Mouse (Mus musculus) activated CD4-positive, CD25-positive, alpha-beta regulatory T cell, adult 4 months (primary cell): Measurements from ENCODE around the gene Gm49630. TPM values are rescaled to one million over a fixed set of nuclear protein-coding genes. Genes with fewer than 3 reads are reported as not detected.
A peak's percentile ranks its signal among the peaks of the same experiment; 100 is the strongest.
"Not testable (repeated sequence)": the region's sequence is repeated elsewhere in the genome, so short reads cannot be mapped to it uniquely, and the experiment has no call there.

Experiments used
- ATAC-seq: one replicate; pipeline ENCODE4 v1.8.0; 2017
- polyA plus RNA-seq, 2 experiments: library from polyadenylated mRNA; unstranded; fragments of 100-300 nt; shearing (Covaris generic); gene quantifications; one replicate each; pipeline ENCODE4 v1.2.1; 2017

Gm49630 gene
- not detected for polyA plus RNA-seq

DNA sequence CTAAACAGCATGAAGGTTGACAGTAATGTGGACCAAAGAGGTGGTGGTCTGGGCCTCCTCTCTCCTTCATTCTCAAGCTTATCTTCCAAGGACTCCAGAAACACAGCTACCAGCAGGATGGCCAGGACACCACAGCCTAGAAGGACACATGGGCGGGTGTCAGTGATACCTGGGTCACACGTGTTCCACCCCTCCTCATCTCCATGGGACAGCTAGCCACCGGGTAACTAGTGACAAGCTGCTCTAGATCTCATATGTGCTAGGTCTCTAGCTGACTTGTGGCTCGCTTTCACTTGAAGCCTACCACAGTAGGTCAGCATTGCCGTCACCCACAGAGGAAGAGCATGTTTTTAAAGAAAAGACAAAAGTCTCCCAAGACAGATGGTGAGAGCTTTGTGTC is at the start of gene Gm49630:
TSS of gene Gm49630 (minus strand) at position 101 of the 400 bp plus-strand sequence.
- not testable (repeated sequence) for ATAC-seq

DNA sequence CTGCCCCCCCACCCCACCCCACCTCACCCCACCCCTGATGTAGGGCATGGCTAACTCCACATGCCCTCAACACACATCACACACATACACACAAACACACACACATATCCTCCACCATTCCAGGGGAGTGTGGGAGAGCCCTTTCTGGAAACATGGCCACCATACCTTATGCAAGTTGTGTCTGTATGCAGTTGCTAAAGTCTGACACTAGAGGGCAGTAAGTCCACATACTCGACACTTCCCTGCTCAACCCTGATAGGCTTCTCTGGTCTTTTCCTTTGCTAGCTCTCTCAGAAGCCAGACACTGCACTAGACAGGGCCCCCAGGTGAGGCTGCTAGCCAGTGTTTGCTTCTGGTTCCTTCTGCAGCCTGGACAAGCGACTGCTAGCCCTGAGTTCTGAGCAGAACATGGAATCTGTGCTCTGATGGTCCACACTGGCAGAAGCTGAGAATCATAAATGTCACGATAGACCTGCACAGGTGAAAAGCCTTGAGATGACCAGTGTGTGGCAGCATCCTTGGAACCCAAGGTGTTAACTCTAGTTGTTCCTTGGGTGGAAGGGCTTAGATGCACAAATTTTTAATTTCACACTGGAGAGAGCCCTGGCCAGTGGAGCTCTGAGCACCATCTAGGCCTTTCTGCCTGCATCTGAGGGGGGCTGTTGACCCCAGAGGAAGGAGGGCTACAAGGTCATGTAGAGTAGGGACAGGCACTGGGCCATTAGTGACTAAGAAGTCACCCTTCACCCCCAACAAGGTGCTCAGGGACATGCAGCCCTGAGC is 48.6 kb upstream of the Gm49630 start:
- ATAC-seq = not testable (repeated sequence)

DNA sequence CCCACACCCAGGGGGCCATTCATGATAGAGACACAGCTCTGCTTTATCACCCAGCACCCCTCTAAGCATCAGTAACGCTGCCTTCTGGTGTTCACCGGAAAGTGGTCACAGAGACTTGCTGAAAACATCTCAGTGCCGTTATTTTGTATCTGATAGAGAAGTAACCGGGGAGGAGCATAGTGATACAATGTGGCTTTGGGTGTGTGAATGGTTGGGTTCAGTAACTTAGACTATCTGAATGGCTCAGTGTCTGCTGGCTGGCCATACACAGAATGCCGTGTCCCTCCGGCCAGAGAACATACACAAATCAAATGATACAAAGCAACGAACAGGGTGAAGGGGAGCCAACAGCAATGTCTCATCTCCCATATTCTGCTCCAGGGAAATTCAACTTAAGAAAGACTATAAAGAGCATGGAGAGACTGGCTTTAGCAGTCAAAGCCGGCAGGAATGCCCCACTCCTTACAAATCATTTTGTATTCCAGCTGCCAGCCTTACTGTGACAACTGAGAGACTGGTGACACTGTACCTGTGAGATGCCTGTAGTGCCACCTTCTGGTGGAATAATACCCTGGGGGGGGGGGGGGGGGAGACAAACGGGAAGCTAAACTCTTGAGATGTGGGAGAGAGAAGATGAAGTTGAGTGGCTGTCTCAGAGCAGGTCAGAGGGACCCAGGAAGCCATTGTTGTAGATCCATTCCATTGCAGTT is 43.0 kb upstream of the Gm49630 start:
- ATAC-seq = not testable (repeated sequence)

DNA sequence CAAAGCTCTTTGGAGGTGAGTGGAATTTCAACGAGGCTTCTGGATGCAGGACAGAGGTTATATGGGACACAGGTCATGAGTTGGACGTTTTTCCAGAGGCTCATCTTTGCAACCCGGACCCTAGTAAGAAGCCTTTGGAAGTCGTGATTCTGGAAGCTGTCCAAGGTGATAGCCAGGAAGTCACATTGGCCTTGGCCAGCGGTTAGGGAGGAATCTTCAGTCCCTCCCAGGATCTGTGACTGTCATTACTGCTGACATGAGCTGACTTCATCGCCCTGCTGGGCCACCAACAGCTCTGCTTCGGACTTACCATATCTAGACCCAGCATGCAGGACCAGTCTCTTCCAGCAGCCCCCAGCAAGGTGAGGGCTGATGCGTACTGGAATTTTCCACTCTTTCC is 41.6 kb upstream of the Gm49630 start:
- not testable (repeated sequence) for ATAC-seq

DNA sequence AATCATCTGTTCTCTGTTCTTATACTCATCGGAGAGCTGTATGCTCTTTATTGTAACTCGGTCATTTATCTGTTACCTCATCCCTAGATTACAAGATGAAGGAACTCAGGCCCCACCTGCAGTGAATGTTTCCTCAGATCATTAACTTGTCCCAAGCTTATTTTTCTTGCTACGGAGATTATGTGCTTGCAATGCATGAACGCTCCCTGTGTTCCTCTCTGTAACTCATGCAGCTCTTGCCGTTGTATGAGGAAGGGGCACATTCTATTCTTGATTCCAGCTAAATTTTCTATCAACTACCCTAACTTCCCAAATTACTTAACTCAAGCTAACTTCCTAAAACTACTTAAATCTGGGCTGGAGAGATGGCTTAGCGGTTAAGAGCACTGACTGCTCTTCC is 28.0 kb upstream of the Gm49630 start:
- ATAC-seq = not testable (repeated sequence)

DNA sequence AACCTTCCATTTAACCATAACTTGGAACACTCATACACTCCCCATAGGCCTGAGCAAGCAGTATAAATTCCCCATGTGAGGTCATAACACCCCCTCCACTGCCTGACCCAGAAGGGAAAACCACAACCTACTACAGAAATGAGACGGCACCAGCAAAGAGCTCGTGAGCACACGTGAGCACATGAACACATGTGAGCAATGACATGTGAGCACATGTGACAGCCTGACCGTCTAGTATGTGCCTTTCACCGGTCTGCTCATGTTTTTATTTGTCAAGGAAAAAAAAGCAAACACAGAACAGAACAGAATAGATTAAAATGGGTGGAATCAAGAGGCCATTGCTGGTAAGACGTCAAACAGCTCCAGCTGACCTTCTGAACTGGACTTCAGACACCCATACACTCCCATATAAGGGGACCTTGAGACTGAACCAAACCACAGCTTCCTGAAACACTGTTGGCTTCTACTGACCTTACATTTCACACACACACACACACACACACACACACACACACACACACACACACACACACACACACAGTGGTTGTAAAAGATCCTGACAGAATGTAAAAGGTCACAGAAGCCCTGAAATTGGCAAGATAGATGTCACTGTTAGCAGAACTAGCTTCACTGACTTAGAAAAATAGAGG is 26.5 kb upstream of the Gm49630 start:
- ATAC-seq = peak; percentile 90

DNA sequence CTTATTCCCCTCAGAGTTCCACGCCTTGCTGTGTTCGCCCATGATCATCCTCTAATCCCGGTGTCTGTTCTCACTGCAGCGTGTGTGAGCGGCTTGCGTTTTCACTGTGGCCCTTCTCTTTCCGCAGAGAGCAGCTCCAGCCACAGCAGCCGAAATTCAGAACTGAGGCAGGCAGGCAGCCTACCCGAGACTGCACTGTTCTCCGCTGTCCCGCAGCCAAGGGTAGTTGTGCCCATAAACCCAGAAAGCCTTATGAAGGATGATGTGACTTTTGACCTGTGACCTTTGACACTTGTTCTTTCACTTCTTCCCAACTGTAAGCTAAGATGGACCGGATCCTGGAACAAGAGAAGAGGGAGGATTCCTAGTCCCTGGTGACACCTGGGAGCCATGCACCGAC is 25.3 kb upstream of the Gm49630 start:
- not testable (repeated sequence) for ATAC-seq

DNA sequence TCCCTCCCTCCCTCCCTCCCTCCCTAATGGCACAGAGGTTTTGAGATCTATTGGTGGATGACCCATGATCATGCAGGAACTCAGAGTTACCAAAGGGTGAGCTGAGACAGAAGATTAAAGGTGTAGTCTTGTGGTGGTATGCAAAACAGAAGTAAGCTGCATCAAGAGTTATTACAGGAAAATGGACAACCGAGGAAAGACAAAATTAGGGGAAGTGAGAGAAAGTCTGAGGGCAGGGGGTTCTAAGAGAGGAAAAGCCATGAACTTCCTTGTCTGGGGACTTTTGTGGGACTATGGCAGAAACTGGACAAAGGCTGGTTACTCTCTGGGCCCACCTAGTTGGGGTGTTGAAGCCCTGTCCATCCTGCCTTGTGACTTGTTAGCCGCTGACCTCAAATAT is 24.5 kb upstream of the Gm49630 start:
- not testable (repeated sequence) for ATAC-seq

DNA sequence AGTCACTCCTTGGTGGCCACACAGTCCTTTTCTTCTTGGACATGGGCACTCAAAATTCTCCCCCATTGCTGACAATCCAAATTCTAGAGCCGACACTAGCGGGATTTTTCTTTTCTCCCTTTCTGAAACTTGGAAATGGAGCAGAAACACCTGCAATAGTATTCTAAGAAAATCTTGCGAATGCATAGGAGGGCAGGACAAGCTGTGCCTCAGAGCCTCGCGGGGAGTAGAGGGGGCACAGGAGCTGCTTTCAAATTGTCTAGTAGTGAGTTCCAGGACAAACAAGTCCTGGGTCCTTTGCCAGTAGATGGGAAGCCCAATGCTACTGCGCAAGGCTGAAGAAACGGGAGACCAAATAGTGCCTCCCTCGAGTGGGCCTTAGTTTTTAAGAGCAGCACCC is 23.9 kb upstream of the Gm49630 start:
- ATAC-seq = not testable (repeated sequence)

DNA sequence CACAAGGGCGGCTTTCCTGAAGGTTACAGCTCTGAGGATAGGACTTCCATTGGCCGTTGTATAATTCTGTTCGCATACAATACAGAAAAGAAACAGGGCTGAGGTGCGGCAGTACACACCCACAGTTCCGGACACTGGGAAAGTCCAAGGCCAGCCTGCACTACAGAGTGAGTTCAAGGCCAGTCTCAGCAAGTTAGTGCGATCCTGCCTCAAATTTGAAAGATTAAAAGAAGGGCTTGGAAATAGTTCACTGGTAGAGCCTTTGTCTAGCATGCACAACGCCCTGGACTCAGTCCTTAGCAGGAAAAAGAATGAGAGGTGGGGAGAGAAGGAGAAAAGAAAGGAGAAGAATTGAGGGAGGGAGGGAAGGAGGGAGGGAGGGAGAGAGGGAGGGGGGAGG is 23.3 kb upstream of the Gm49630 start:
- ATAC-seq = not testable (repeated sequence)

DNA sequence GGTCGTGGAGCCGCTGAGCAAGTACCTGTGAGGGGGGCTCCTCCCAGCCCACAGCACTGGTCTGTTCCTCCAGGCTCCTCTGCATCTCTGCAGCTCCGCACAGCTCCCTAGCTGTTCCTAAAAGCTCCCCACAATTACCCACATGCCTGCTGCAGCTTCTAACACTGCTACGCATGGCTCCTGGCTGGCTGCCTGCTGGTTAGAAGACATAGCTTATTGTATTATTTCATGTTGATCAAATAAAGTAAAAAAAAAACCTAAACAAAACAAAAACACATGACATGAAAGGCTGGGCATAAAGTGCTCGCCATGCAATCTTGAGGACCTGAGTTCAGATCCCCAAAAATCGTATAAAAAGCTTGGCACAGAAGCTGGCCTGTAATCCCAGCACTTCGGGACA is 18.1 kb upstream of the Gm49630 start:
- not testable (repeated sequence) for ATAC-seq

DNA sequence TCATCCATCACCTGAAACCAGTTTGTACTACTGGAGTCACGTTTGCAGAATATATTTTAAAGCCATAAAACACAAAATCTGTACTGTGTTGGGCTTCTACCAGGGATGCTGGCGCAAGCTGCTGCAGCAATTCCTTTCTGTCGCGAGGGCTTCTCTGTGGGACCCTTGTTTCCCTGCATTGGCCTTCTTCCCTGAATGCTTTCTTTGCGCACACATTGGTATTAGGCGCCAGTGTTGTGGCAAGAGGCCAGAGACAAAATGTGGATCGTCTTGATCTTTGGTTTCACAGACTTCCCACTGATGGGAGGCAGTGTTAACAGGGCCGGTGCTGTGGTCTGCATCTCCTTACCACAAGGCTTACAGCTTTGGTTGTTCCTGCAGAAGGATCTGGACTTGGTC is 17.2 kb upstream of the Gm49630 start:
- not testable (repeated sequence) for ATAC-seq

DNA sequence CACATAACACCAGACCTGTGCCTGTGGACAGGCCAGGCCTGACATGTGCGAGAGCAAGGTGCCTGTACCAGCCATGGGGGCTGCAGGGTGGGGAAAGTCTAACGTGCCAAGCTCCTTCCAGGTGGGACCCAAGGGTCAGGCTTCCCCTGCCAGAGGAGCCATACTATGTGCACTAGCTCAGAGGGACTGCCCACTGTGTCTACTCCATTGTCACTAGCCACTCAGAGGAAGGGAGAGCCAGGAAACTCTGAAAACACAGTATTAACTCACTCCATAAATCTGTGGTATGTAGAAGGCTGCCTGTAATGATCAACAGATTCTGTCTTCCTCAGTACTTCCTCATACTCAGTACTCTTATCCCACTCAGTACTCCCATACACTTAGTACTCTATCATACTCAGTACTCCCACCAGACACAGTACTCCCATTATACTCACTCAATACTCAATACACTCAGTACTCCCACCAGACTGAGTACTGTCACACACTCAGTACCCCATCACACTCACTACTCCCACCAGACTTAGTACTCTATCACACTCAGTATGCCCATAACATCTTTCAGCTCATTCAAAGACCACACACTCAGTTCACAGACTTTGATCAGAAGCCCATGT is 16.7 kb upstream of the Gm49630 start:
- not testable (repeated sequence) for ATAC-seq

DNA sequence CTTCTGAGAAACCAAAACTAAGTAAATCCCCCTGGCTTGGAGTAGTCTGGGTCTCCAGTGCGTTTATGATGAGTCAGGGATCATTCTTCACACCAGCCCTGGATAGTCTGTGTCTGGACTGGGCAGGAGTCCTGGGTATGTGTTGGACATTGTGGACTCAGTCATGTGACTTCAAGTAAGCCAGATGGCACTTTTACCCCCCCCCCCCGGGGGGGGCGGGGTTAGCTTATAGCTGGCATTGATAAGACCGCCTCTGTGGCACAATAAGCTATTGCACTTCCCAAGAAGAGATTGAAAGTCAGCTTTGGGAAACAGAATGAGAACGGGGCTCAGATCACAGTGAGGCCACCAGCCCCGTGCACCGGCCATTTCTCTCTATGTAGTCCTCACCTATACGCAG is 14.2 kb upstream of the Gm49630 start:
- not testable (repeated sequence) for ATAC-seq

DNA sequence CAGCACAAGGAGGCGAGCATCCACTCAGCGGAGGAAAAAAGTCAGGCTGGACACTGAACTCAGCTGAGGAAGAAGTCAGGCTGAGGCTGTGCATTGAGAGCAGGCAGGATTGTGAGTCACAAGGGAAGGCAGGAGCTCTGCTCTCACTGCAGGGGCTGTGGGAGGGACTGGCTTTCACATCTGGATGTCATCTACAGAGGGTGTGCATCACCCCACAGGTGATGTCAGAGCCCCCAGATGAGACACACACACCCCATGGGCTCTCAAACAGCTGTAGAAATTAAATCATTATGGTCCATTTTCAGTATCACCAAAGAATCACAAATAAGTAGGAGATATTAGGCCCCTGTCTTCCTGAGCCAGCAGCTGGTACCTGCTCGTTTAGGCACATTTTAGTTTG is 13.6 kb upstream of the Gm49630 start, which contains the start of gene Unc93a2:
TSS of gene Unc93a2 (minus strand) at position 101 of the 400 bp plus-strand sequence.
- not testable (repeated sequence) for ATAC-seq

DNA sequence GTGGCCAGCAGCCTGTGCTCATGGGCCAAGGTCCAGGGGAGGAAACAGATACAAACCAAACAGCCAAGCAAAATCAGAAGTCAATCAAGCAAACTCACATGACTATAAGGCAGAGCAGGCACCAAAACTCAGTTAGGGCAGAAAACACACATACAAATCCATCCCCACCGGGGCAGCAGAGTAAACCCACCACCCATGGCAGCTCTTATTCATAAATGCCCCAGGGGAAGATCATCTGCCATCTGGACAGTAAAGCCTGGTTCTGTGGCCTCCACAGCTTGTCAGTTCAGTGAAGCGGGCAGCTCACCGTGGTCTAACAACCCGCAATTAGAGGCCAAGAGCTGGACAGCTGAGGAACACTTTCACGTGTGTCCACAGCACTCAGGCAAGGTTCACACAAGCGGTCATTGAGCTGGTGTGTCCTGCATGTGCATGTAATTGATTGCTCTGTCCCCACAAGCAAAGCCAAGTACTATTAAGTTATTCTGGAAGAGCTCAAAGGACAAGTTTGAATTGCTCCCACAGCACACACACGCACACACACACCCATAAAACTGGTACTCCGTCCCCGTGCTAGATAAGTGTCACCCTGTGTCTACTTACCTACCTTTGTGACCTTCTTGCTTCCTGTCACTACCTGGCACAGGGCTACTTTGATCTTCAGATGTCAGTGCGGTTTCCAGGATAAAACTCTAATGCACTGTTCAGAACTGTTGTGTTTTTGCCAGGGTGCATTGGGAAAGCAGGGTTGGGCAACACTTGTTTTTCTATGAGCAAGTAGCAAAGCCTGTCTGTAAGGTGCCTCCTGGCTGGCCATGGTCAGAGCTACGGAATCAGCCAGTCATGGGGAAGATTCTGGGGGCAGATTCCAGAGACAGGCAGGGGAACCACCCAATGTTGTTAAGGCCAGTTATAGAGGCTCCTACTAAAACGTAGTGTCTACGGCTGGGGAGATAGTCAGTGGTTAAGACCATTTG is 11.7 kb upstream of the Gm49630 start:
- ATAC-seq = not testable (repeated sequence)

DNA sequence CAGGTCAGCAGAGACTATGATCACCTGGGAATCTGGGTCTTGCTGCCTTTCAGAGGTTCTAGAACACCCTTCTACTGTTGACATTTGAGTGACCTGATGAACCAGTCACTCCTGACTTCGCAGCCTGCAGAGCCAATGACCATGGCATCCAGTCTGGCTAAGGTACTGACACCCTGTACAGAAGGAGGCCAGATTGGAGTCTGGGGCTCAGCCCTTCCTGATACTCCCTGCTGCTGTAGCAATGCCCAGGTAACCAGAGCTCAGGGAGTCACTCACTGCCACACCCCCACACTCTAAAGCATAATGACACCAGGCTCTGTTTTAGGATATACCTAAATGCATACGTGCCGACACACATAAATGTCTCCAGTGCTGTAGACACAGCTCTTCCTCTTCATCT is 10.9 kb upstream of the Gm49630 start:
- not testable (repeated sequence) for ATAC-seq

DNA sequence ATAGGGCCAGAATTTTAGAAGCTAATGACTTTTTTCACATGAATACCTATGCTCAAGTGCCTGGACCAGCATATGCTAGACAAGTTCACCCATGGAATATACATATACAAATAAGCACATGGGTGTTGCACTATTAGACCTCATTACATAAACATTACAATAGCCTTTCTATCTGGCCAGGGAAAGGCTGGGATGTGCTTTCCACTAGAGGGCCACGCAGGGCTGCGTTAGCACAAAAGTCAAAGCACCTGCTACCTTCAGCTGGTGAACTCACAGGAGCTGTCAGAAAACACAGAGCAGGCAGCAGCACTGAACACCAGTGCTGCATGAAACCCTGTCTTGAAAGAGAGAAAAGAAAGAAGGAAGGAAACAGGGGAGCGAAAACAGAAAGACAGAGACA is 6.1 kb upstream of the Gm49630 start:
- not testable (repeated sequence) for ATAC-seq

DNA sequence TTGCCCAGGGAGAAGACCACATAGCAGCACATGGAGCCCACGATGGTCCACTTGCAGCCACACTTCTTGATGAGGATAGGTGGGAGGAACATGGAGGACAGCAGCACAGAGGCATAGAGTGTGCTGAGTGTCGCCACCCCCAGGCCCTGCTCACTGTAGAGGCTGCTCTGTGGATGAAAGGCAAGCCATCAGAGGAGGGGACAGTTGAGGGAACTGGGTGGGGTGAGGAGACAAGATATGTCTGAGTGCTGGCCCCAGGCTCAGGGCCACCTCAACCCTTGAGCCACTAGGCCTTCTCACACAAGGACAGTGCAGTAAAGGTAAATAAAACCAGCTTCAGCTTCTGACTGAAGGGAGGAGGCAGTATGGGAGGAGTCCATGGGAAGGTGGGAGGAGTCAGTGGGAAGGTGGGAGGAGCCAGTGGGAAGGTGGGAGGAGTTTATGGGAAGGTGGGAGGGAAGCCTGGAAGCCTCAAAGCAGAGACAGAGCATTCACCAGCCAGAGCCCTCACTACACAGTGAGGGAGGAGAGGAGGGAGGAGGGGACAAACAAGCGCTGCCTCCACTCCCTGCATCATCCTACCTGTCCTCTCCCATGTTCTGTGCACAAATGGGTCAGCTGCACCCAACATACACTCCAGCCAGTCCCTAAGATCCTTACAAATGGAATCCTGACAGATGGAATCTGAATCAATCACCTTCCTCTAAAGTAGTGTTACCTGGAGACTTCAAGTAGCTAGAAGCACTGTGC is 5.3 kb upstream of the Gm49630 start:
- not testable (repeated sequence) for ATAC-seq

DNA sequence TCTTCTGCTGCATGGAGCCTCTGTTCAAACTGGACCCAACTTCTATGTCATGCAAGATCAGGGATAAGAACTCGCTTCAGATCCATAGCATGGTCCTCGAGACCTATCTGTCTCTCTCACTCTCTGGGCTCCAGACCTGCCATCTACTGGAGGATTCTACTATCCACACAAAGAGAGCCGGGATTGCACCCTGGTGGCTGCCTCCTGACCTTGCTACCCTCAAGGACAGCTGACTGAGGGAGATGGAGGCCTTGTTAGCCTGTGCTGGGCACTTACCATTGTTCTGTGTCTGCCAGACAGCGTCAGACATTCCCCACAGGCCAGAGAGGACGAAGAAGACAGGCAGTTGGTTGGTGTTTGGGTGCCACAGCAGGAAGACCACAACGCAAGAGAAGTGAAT is 2.4 kb downstream of the Gm49630 start:
- ATAC-seq = not testable (repeated sequence)
